Comparison of ENCODE assay signal across 7 mouse cellular contexts in genomic region chr7:45703521-45704033, GRCm38 (mm10). TPM values are rescaled to one million over a fixed set of nuclear protein-coding genes. Genes with fewer than 3 reads are reported as not detected.
DNase-seq lines count a peak whose midpoint lies in the region; ATAC-seq and TF ChIP-seq lines count a peak whose summit lies in the region.

No protein-coding gene starts in this region.

- peak overlapping the region; percentile 99 for H3K4me2 ChIP-seq in forebrain, embryonic 12.5 days
- peak overlapping the region; percentile 96 for H3K4me2 ChIP-seq in intestine, embryonic 16.5 days (ENCODE audit: low read depth, low read length)
- peak overlapping the region; percentile 91 for H3K4me2 ChIP-seq in neural tube, embryonic 15.5 days

- H3K9ac ChIP-seq in forebrain, embryonic 12.5 days, result peak overlapping the region; percentile 56
- peak overlapping the region; percentile 68 for H3K9ac ChIP-seq in intestine, embryonic 16.5 days (ENCODE audit: low read depth, low read length)
- peak overlapping the region; percentile 40 for H3K9ac ChIP-seq in neural tube, embryonic 15.5 days (replicated peaks)

- H3K27me3 ChIP-seq in forebrain, embryonic 12.5 days, result peaks cover 28% of the 10 kb centered on the region
- peaks cover 20% of the 10 kb centered on the region for H3K27me3 ChIP-seq in intestine, embryonic 16.5 days (replicated peaks; ENCODE audit: control insufficient read depth, insufficient read depth, low read length)
- H3K27me3 ChIP-seq in neural tube, embryonic 15.5 days (replicated peaks), result 0 out of 2 replicates have a peak, but pooled peaks cover 2% of the 10 kb centered on the region

- no peak for DNase-seq in lung, adult 2 months
- no peak for DNase-seq in lung, postnatal 10 days
- no peak for DNase-seq in thymus, postnatal 25 days
- no peak for DNase-seq in right cerebral cortex, adult 2 months (ENCODE audit: low spot score in 2 of 2)

- no peaks in the 10 kb centered on the region for H3K9me3 ChIP-seq in forebrain, embryonic 12.5 days
- H3K9me3 ChIP-seq in intestine, embryonic 16.5 days (ENCODE audit: control insufficient read depth, low read length), result no peaks in the 10 kb centered on the region
- no peaks in the 10 kb centered on the region for H3K9me3 ChIP-seq in neural tube, embryonic 15.5 days (replicated peaks)

- peaks cover 11% of the 10 kb centered on the region for H3K4me1 ChIP-seq in lung, adult 2 months (ENCODE audit: control insufficient read depth, insufficient read depth, low read length)
- peaks cover 78% of the 10 kb centered on the region for H3K4me1 ChIP-seq in forebrain, embryonic 12.5 days
- peaks cover 51% of the 10 kb centered on the region for H3K4me1 ChIP-seq in intestine, embryonic 16.5 days (ENCODE audit: control insufficient read depth, insufficient read depth, low read length)
- H3K4me1 ChIP-seq in neural tube, embryonic 15.5 days, result peaks cover 83% of the 10 kb centered on the region

- WGBS in lung, adult 2 months, result 43% methylated on average over 12 of the region's 12 CpGs
- WGBS in forebrain, embryonic 12.5 days, result 34% methylated on average over 12 of the region's 12 CpGs
- 49% methylated on average over 12 of the region's 12 CpGs for WGBS in intestine, embryonic 16.5 days
- 38% methylated on average over 12 of the region's 12 CpGs for WGBS in neural tube, embryonic 15.5 days

- no peak for ATAC-seq in forebrain, embryonic 12.5 days (ENCODE audit: low FRiP score)
- ATAC-seq in intestine, embryonic 16.5 days, result no peak
- no peak; the same call in 1 of the 2 replicates for ATAC-seq in neural tube, embryonic 15.5 days (ENCODE audit: low FRiP score)

- no peak for TF ChIP-seq POLR2A in lung, adult 2 months (IDR thresholded peaks at IDR 0.05; ENCODE audit: borderline replicate concordance, extremely low read depth, low read depth, low read length)

- no peaks in the 10 kb centered on the region for H3K36me3 ChIP-seq in forebrain, embryonic 12.5 days (replicated peaks)
- no peaks in the 10 kb centered on the region for H3K36me3 ChIP-seq in intestine, embryonic 16.5 days (ENCODE audit: control insufficient read depth, insufficient read depth, low read length)
- no peaks in the 10 kb centered on the region for H3K36me3 ChIP-seq in neural tube, embryonic 15.5 days

- H3K4me3 ChIP-seq in lung, adult 2 months (replicated peaks; ENCODE audit: extremely low read depth, low read depth, low read length), result peak overlapping the region; percentile 74
- H3K4me3 ChIP-seq in forebrain, embryonic 12.5 days (replicated peaks), result peak overlapping the region; percentile 43
- H3K4me3 ChIP-seq in intestine, embryonic 16.5 days (ENCODE audit: low read length), result peak overlapping the region; percentile 70
- peak overlapping the region; percentile 52 for H3K4me3 ChIP-seq in neural tube, embryonic 15.5 days (replicated peaks)

- TF ChIP-seq CTCF in lung, adult 2 months (IDR thresholded peaks at IDR 0.05; ENCODE audit: insufficient read depth, low read length), result no peak

- peak overlapping the region; percentile 87 for H3K27ac ChIP-seq in forebrain, embryonic 12.5 days
- H3K27ac ChIP-seq in intestine, embryonic 16.5 days (ENCODE audit: low read length), result peak overlapping the region; percentile 89
- H3K27ac ChIP-seq in neural tube, embryonic 15.5 days (replicated peaks), result peak overlapping the region; percentile 88

RNA-seq across cellular contexts. Expression of gene Dbp, which starts 1.3 kb away (rescaled TPM):
- polyA plus RNA-seq in lung, adult 2 months (2012; rRNA removed), result 43.1 and 133 TPM in 2 replicates
- polyA plus RNA-seq in forebrain, embryonic 12.5 days (2016; fragmentation: Nextera tagmentation; extraction: Ambion mirVana), result 3.8 and 3.9 TPM in 2 replicates
- polyA plus RNA-seq in intestine, embryonic 16.5 days (2015; fragmentation: Nextera tagmentation; extraction: Ambion mirVana), result 2.3 and 3.2 TPM in 2 replicates
- polyA plus RNA-seq in neural tube, embryonic 15.5 days (2015; fragmentation: Nextera tagmentation; extraction: Ambion mirVana), result 3.3 and 3.9 TPM in 2 replicates

RNA-seq across cellular contexts. Expression of gene Car11, which starts 3.9 kb away (rescaled TPM):
- 5.1 and 6.2 TPM in 2 replicates for polyA plus RNA-seq in lung, adult 2 months (2012; rRNA removed)
- 10.2 and 11.0 TPM in 2 replicates for polyA plus RNA-seq in forebrain, embryonic 12.5 days (2016; fragmentation: Nextera tagmentation; extraction: Ambion mirVana)
- 4.1 and 5.3 TPM in 2 replicates for polyA plus RNA-seq in intestine, embryonic 16.5 days (2015; fragmentation: Nextera tagmentation; extraction: Ambion mirVana)
- 57.0 and 71.4 TPM in 2 replicates for polyA plus RNA-seq in neural tube, embryonic 15.5 days (2015; fragmentation: Nextera tagmentation; extraction: Ambion mirVana)

RNA-seq across cellular contexts. Expression of gene Sec1, which starts 9.4 kb away (rescaled TPM):
- polyA plus RNA-seq in lung, adult 2 months (2012; rRNA removed), result 3.7 and 4.5 TPM in 2 replicates
- polyA plus RNA-seq in forebrain, embryonic 12.5 days (2016; fragmentation: Nextera tagmentation; extraction: Ambion mirVana), result 0.64 and 0.68 TPM in 2 replicates
- polyA plus RNA-seq in intestine, embryonic 16.5 days (2015; fragmentation: Nextera tagmentation; extraction: Ambion mirVana), result 1.9 and 2.7 TPM in 2 replicates
- polyA plus RNA-seq in neural tube, embryonic 15.5 days (2015; fragmentation: Nextera tagmentation; extraction: Ambion mirVana), result 0.47 and 0.77 TPM in 2 replicates

RNA-seq across cellular contexts. Expression of gene Rpl18, which starts 11.7 kb away (rescaled TPM):
- polyA plus RNA-seq in lung, adult 2 months (2012; rRNA removed), result 1,119 and 1,194 TPM in 2 replicates
- polyA plus RNA-seq in forebrain, embryonic 12.5 days (2016; fragmentation: Nextera tagmentation; extraction: Ambion mirVana), result 707 and 745 TPM in 2 replicates
- polyA plus RNA-seq in intestine, embryonic 16.5 days (2015; fragmentation: Nextera tagmentation; extraction: Ambion mirVana), result 1,070 and 1,157 TPM in 2 replicates
- 573 and 682 TPM in 2 replicates for polyA plus RNA-seq in neural tube, embryonic 15.5 days (2015; fragmentation: Nextera tagmentation; extraction: Ambion mirVana)

RNA-seq across cellular contexts. Expression of gene Sphk2, which starts 14.2 kb away (rescaled TPM):
- polyA plus RNA-seq in lung, adult 2 months (2012; rRNA removed), result 59.7 and 62.4 TPM in 2 replicates
- 26.5 and 30.1 TPM in 2 replicates for polyA plus RNA-seq in forebrain, embryonic 12.5 days (2016; fragmentation: Nextera tagmentation; extraction: Ambion mirVana)
- 55.6 and 59.2 TPM in 2 replicates for polyA plus RNA-seq in intestine, embryonic 16.5 days (2015; fragmentation: Nextera tagmentation; extraction: Ambion mirVana)
- polyA plus RNA-seq in neural tube, embryonic 15.5 days (2015; fragmentation: Nextera tagmentation; extraction: Ambion mirVana), result 23.0 and 25.7 TPM in 2 replicates
